Mouse (Mus musculus): ENCODE data around the gene Lix1l.
A peak's percentile ranks its signal among the peaks of the same experiment; 100 is the strongest.
"Not testable (repeated sequence)": the region's sequence is repeated elsewhere in the genome, so short reads cannot be mapped to it uniquely, and the experiment has no call there.

Gene Lix1l

DNA sequence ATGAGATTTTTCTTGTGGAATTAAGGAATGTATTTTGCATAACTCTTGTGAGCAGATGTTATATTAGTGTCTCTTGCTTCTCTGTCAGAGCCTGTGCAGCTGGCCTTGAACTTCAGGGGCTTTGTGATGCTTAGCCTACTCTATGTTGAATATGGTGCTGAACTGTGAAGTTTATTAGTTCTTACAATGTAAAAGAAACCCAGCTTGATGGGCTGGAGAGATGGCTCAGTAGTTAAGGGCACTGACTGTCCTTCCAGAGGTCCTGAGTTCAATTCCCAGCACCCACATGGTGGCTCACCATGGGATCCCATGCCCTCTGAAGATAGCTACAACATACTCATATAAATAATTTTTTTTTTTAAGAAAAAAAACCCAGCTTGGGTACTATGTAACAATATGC is 31.1 kb downstream of the Lix1l start:
- DNase-seq (ENCODE audit: low read depth) = no peak

DNA sequence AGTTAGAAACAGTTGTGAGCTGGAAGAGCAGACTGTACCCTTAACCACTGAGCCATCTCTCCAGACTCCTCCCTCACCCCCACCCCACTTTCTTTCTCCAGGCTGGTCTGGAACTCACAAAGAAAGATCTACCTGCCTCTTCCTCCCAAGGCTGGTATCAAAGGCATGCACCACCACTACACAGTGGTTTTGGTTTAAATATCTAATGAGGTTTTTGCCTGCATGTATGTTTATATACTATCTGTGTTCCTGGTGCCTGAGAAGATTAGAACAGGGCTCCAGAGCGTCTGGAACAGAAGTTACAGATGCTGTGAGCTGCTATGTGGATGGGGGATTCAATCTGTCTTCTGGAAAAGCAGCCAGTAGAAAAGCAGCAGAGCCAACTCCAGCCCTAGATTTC is 33.1 kb downstream of the Lix1l start:
- DNase-seq (ENCODE audit: low read depth) = no peak

DNA sequence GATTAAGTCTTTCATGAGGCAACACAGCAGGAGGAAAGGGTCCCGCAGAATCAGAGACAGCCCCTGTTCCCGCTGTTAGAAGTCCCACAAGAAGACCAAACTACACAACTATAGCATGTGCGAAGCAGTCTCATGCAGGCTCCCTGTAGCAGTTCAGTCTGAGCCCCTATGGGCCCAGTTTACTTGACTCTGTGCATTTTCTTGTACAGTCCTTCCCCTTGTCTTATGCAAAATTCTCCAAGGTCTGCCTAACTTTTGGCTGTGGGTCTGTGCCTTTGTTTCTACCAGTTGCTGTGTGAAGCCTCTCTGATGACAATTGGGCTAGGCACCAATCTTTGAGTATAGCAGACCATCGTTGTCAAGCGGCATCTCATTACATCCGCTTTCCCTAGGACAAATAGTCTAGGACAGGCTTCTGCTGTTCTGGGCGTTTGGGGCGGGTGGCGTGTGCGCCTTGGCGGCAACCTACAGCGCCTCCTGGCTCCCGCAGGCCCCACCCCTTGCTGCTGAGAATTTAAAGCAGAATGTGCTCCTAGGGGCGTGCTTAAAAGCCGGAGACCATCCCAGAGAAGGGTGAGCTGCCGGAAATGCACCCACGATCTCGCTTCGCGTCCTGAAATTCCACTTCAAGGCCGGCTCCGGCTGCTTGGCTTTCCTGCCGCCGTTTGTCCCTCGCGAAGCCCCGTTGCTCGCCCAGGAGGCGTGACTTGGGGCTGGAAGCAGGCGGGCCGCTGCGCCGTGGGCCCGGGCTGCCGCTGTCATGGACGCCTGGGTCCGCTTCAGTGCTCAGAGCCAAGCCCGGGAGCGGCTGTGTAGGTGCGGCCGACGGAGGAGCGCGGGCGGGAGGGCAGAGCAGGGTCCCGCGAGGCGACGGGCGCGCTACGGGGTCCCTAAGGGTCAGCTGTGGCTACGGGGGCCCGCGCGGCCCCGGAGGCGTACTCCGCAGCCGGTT is 34.3 kb downstream of the Lix1l start, which contains the start of the genes Pex11b and Gm42957:
Pex11b (plus strand) TSS at position 449 of the 952 bp plus-strand sequence.
Gm42957 (plus strand) TSS at position 547 of the 952 bp plus-strand sequence.
- DNase-seq (ENCODE audit: low read depth) = peak; percentile 88

DNA sequence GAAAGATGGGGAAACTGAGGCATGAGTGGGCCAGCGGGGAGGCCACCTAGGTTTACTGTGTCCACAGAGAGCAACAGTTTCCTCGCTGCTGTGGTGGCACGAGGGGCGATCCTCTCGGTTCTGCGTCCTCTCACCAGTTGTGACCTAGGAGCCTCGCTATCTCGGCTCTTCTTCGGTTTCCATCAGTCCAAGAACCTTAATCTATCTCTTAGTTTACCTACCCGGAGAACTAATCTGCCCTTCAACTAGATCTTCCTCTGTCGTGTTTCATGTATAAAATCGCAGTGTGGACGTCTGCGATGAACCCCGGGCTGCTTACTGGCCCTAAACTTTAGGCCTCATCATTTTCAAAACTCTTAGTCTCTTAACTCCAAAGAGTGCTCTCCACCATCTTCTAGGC is 35.0 kb downstream of the Lix1l start:
- DNase-seq (ENCODE audit: low read depth) = no peak

DNA sequence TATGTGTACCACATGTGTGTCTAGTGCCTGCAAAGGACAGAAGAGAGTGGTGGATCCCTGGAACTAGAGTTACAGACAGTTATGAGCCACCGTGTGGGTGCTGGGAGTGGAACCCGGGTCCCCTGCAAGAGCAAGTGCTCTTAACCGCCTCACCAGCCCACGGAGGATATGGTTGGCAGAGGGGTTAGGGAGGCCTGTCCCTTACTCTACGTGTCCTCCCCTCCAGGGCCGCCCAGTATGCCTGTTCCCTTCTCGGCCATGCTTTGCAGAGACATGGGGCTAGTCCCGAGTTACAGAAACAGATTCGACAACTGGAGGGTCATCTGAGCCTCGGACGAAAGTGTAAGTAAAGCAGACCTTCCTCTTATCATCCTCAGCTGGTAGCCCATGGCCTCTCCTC is 35.5 kb downstream of the Lix1l start:
- DNase-seq (ENCODE audit: low read depth) = no peak

DNA sequence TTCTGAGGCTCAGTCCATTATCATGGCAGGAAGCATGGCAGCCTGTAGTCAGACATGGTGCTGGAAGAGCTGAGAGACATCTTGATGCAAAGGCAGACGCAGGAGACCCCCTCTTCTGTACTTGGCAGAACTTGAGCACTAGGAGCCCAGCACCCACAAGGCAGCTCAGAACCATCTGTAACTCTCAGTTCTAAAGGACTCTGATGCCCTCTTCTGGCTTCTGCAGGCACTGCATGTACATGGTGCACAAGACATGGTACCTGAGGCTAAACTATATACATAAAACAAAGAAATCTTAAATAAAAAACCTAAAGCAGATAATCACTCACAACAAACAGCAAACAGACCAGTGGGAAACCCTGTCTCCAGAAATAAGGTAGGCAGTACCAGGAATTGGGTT is 38.3 kb downstream of the Lix1l start:
- peak; percentile 83 for DNase-seq (ENCODE audit: low read depth)

DNA sequence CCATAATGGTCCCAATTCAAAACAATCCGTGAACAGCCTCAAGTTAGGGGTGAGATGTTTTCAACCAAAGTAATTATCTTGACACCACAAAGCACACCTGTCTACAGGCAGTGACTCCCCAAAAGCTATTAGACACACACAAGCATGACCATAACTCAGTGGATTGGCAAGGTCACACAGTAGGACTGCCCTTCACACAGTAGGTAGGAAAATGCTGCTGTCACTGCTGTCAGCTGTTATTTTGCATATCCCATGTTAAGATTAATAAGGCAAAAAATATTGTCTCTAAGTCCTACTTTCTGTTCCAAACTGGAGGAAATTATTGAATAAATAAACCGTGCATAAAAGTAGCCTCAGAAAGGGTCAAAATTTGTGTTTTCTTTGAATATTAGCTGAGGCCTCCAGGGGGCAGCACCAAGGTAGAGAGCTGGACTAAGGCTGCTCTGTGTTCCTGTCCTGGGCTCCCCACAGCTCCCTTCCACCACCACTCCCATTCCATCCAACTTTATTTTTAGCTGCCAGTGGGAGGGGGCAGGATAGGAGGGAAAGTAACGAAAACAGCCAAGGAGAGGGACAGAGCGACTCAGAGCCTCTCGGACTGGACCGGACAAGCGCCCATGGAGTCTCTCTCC is 44.2 kb downstream of the Lix1l start, which contains the start of gene Itga10:
Itga10 (plus strand) TSS at position 567 of the 632 bp plus-strand sequence.
- DNase-seq (ENCODE audit: low read depth) = peak; percentile 47

DNA sequence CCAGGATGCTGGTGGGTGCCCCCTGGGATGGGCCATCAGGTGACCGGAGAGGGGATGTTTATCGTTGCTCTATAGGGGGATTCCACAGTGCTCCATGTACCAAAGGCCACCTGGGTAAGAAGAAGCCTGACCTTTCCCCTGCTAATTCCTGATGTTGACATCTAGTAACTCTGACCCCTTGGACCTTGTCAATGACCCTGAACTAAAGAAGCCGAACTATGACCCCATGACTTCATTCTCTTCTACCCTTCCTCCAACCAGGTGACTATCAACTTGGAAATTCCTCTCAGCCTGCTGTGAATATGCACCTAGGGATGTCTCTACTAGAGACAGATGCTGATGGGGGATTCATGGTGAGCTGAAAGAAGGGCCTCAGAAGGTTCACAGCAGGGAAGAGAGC is 46.4 kb downstream of the Lix1l start:
- DNase-seq (ENCODE audit: low read depth) = no peak

DNA sequence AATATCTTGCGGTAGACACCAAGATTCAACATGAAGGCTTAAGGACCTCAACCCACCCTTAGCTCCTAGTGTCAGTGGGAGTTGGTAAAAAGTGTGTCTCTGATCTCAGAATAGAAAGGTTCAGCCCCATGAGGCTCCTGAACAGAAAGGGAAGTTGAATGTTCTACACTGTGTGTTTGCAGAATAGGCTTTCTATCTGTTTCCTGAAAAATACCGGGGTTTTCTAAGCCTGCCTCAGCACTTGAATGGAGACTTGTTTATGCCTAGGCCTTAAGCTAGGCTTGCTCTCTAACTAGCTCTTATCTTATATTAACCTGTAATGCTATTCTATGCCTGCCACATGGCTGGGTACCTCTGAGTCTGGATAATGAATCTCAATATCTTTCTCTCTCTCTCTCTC is 60.0 kb downstream of the Lix1l start:
- no peak for DNase-seq (ENCODE audit: low read depth)

DNA sequence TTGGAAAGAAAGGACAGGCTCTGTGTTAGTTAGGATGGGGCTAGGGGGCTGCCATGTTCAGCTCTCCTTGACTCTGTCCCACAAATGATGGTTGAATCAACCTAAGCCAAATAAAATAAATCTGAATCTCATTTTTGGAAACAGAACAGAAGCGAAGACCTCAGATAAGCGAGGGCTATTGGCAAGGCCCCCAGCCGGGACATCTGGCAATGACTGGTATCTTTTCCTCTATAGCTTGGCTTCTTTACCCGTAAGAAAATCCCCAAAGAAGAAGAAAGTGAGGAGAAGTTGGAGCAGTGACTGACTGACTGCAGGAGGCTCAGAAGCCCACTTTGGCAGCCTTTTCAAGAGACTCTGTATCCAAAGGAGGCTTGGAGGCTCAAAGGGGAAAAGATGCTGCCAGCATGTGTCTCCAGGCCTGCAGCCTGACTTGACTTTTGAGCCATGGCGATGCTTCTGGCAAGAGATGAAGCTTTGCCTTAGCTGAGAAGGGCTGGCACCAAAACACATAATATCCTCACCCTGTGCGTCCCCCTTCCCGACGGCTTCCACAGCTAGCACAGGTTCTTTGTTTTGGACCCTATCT is 61.9 kb downstream of the Lix1l start:
- DNase-seq (ENCODE audit: low read depth) = no peak

DNA sequence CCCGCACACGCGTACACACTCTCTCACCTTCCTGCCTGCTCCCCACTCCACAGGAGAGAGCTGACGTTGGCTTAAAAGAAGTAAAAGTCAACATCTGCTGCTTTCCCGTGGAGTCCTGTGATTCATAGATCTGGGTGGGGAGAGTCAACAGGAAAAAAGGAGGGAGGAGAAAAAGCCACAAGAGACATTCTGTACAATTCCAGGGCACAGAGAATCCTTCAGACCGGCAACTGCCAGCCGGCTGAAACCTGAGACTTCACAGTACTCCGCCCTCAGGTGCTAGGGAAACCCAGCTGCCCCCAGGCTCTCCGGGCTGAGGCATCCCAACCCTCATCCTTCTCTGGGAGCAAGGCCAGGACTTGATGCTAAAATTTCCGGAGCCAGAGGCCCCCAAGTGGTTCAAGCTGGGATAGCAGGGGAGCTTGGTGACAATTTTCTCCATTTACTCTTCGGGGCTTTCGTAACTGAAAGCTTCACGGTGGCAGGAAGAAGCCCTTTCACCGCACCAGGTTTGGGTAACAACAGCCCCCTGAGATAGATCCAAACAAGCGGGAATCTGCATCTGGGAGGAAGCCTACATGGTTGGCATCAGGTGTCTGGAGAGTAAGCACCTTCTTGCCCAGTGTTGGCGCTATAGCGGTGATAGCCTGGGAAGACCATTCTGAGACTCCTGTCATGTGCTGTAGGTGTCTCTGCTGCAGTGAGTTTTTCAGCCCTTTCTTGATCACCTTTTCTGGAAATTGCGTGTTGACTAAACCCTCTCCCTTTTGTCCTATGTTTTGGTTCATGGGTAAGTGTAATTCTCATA is 62.7 kb downstream of the Lix1l start:
- DNase-seq (ENCODE audit: low read depth) = peak; percentile 87

DNA sequence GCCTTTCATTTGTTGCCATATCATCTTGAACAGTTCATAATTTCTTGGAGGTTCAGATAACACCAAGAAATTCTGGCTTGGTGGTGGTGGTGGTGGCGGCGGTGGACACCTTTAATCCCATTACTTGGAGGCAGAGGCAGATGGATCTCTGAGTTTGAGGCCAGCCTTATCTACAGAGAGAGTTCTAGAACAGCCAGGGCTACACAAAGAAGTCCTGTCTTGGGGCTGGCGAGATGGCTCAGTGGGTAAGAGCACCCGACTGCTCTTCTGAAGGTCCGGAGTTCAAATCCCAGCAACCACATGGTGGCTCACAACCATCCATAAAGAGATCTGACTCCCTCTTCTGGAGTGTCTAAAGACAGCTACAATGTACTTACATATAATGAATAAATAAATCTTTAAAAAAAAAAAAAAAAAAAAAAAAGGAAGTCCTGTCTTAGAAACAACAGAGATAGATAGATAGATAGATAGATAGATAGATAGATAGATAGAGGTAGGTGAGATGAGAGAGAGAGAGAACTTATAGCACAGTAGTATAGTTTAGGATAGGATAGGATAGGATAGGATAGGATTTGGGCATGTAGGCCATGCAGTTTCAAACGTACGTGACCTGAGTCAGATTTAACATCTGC is 64.9 kb downstream of the Lix1l start:
- not testable (repeated sequence) for DNase-seq (ENCODE audit: low read depth)

DNA sequence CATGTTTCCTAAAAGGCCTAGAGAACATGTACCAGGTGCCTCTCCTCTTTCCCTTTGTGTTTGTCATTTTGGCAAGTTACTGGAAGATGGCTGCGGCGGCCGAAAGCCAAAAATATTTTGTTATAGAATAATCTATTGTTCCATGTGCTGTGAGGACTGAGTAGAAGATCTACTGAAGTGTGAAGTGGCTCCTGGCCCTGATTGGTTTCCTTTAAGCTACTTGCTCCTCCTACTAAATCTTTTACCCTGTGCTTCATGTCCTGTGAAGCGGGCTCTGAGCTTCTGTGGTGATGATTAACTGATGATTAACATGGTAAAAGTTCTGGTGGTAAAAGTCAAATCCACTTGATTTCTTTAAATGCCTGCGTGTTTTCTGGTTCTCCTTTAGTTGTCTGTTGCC is 66.0 kb downstream of the Lix1l start:
- no peak for DNase-seq (ENCODE audit: low read depth)

DNA sequence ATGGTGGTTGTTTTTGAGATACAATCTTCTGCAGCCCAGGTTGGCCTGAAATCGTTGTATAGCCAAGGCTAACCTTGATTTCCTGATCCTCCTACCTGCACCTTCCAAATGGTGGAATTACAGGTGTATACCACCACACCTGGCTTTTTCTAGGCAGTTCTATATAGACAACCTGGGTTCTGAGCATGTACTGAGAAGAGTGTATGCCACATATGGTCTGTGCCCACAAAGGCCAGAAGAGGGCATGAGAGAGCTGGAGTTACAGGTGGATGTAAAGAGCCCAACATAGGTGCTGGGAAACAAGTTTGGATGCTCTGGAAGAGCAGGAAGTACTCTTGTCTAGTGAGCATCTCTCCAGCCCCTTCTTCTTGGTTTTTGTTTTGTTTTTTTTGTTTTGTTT is 66.4 kb downstream of the Lix1l start:
- peak; percentile 68 for DNase-seq (ENCODE audit: low read depth)

DNA sequence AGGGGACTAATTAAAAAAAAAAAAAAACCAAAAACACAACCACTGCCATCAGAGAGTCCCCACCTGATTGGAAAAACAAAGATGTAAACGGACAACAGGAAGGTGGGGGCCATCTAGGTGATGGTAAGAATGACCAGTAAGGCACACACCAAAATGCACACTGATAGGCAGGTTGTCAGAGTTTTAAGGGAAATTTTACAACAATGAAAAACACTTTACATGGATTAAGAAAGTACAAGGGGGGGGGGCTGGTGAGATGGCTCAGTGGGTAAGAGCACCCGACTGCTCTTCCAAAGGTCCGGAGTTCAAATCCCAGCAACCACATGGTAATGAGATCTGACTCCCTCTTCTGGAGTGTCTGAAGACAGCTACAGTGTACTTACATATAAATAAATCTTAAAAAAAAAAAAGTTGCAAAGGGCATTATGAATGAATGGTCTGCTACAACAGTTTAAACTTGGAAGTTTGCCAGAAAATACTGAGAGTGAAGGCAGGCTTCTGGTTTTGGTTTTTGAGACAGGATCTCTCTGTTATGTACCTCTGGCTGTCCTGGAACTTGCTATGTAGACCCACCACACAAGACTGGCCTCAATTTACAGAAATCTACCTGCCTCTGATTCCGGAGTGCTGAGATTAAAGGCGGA is 67.6 kb downstream of the Lix1l start:
- DNase-seq (ENCODE audit: low read depth) = peak; percentile 16

DNA sequence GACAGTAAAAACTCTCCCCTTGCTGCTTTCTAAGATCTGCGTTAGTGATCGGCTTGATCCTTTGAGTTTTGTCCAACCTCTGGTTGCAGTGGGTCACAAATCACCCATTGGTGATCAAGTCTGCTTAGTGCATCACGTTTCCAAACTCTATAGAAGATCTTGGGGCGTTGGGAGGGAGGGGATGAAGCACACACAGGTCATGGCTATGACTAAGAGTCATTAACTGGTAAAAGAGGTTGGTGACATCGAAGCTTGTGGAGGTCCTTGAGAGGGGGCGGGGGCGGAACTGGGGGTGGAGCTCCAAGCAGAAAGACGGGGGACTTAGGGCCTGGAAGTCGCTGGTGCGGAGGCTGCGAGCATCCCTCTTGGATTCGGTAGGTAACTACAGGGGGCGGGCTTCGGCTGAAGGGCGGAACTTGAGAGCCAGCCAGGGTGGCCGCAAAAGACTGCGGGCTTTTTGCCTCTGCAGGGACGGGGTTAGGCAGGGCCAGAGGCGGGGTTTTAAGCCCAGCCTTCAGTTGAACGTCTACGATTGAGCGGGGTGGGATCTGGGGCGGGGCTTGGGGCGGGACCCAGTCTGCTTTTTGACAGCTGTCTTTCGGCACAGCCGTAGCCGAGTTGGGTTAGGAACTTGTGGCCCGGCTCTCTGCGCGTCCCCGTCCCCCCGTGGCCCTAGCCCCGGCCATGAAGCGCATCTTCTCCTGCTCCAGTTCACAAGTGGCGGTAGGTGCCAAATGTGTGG is 68.9 kb downstream of the Lix1l start, which contains the start of gene Ankrd35:
Ankrd35 (plus strand) TSS at position 405 of the 742 bp plus-strand sequence.
- DNase-seq (ENCODE audit: low read depth) = peak; percentile 94

DNA sequence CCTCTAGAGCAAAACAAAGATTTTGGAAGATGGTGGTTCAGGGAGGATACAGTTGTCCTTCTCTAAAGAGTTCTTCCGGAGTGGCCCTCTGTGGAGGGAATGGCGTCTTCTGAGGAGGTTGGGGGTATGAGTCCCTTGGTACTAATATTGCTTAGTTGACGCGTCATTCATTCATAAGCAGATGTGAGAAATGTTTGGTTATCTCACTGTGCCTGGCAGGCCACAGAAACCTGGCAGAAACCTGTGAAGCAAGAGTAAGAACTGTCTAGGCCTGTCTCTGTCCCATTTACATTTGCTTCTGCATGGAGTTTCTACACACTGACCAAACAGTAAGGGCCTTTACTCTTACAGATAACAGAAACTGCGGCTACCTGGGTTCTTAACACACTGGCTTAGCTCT is 70.6 kb downstream of the Lix1l start:
- no peak for DNase-seq (ENCODE audit: low read depth)

DNA sequence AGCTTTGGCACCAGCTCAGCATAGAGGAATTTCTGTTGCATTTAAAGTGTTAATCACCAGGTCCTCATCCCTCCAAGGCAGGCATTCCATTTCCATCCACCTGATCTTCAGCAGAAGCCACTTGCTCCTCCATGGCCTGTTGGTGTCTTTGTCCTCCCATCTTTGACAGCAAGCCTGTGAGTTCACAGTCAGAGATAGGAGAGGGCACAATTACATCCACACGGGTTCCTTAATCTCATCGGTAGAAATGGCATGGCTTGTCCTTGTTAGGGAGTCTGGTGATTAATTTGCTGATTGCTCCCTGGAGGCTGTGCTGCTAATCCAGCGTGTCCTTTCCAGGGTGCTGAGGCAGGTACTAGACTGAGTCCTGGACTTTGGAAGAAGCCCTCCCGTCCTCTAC is 72.6 kb downstream of the Lix1l start:
- DNase-seq (ENCODE audit: low read depth) = no peak

DNA sequence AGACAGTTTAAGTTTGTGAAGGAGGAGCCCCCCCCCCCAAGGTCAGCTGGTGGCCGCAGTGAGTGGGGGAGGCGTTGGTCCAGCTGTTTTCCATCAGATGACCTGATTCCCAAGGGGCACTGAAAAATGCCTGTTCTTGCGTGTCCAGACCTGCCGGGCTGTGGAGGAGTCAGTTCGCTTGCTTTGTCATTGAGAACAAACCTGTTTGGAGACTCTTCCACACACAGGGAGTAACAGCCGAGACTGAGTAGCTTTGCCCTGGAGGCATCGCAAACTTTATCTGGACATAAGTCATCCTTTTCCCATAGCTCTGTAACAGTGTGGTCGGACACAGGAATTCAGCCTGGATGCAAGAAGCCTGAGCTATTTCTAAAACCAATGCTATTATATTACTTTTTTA is 73.5 kb downstream of the Lix1l start:
- no peak for DNase-seq (ENCODE audit: low read depth)

DNA sequence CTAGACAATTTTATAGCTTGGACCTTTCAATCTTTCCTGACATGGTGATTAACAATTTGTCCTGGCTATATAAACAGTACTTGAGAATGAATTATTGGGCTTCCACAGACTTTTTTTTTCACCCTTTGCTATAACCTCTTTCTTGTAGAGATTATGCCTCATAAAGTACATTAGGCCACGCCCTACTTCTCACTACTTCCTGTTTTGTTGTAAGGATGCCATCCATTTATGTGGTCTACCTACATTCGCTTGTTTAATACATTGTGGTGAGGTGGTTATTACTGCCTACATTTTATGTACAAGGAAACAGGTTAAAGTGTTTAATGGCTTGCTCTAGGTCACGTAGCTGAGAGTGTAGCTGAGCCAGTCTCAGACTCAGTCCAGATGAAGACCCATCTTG is 74.2 kb downstream of the Lix1l start:
- peak; percentile 64 for DNase-seq (ENCODE audit: low read depth)
